Mouse (Mus musculus): ENCODE results near the gene Tmem184b. TPM values are rescaled to one million over a fixed set of nuclear protein-coding genes. Genes with fewer than 3 reads are reported as not detected.

Tmem184b gene
- polyA plus RNA-seq, 1 experiment from 2014 or later: 30.0 TPM

GRCm38 (mm10) chr15:79430461-79431000 lies 27.2 kb upstream of the Tmem184b start:
- DNase-seq (ENCODE audit: low spot score): no peak

DNA sequence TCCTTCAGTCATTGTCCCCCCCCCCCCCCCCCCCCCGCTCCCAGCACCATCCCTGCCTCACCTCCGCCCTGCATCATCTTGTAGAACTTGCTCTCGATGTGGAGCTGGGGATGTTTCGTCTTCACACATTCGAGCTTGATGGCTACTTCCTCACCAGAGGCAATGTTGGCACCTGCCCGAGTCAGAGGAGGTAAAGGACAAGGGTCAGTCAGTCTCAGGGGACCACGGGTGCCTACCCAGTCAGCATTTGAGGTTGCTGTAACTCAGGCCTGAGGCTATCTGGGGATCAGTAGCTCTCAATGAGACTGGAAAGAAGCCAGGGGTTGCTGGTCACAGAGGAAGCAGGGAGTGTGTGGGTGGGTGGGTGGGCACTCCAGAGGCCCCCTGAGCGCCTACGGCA lies 26.6 kb upstream of the Tmem184b start:
- DNase-seq (ENCODE audit: low spot score): no peak

- no peak for DNase-seq (ENCODE audit: low spot score)
Measured at GRCm38 (mm10) chr15:79429527-79429926, 26.2 kb upstream of the Tmem184b start.

- DNase-seq (ENCODE audit: low spot score): no peak
Measured at GRCm38 (mm10) chr15:79428616-79429015, 25.2 kb upstream of the Tmem184b start.

GRCm38 (mm10) chr15:79427516-79427915 lies 24.1 kb upstream of the Tmem184b start:
- DNase-seq (ENCODE audit: low spot score): no peak

DNA sequence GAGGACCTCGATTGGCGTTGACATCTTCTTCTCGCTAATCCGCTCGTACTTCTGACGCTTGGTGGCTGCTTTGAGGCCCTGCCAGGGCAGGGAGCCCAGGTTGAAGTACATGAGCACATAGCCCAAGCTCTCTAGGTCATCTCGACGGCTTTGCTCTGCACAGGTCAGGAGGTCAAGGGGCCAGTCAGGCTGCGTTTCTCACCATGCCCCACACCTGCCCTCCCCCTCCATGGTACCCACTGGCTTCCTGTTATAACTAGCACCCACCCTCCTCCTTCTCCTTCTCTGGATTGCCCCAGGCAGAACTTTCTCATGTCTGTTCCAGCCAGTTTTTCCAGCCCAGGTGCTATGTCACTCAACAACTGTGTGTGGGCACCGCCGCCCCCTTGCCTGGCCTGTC lies 22.1 kb upstream of the Tmem184b start:
- DNase-seq (ENCODE audit: low spot score): no peak

DNA sequence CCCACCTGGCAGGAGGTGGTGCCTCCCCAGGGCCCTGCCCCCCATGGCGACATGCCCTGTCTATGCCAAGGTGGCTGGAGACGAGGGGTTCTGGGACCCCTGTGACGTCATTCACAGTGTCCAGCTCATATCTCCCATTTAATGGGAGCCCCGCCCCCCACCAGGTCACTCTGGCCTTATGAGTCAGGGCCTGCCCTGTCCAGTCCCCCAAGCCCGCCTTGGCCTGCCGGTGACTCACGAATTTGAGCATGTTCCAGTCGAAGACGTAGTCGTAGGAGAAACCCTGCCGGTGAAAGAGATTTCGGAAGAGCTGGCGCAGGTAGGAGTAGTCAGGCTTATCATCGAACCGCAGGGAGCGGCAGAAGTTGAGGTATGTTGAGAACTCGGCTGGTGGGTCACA lies 21.2 kb upstream of the Tmem184b start:
- no peak for DNase-seq (ENCODE audit: low spot score)

DNA sequence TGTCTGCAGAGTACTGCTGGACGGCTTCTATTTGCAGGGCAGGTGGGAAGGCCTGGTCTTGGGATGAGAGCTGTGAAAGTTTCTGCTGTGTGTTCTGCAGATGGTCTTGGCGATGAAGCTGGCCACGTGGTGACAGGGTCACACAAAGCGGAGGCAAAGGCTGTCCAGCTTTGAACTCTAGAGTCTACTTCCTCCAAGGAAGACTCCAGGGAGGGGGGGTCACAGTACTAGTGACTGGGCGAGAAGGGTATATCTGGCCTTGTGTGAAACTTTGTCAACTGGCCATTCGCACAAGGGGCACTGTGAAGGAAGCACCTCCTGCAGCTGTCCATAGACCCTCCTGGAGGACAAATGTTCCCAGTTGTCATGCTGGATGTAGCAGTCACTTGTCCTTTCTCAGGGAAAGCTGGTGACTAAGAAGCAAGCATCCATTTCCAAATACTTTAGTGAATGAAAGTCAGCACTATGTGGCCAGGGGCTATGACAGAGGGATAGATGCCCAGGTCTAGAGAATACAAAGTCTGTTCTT lies 19.4 kb upstream of the Tmem184b start:
- no peak for DNase-seq (ENCODE audit: low spot score)

- DNase-seq (ENCODE audit: low spot score): no peak
Measured at GRCm38 (mm10) chr15:79418677-79419076, 15.3 kb upstream of the Tmem184b start.

GRCm38 (mm10) chr15:79418265-79418664 lies 14.9 kb upstream of the Tmem184b start:
- no peak for DNase-seq (ENCODE audit: low spot score)

GRCm38 (mm10) chr15:79417379-79417778 lies 14.0 kb upstream of the Tmem184b start:
- DNase-seq (ENCODE audit: low spot score): no peak

GRCm38 (mm10) chr15:79416460-79417085 lies 13.2 kb upstream of the Tmem184b start:
- no peak for DNase-seq (ENCODE audit: low spot score)

DNA sequence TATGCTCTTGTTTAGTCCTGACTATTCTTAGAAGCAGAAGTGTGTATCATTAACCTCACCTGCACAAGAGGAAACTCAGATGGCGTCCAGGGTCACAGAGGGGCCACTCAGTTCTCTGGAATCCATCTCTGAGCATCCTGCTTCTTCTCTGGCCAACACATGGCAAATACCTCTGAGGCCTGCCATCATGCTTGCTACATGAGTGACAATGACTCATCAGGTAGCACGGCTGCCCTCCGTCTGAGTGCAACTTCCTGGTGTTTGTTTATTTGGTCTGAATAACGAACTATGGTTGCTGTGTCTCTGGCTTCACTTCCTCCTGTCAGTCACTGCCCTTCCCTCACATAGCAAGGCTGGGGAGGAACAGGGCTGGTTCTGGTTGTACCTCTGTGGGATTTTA lies 11.1 kb upstream of the Tmem184b start:
- peak; percentile 39 for DNase-seq (ENCODE audit: low spot score)

- peak; percentile 30 for DNase-seq (ENCODE audit: low spot score)
Measured at GRCm38 (mm10) chr15:79413802-79414201, 10.4 kb upstream of the Tmem184b start.

DNA sequence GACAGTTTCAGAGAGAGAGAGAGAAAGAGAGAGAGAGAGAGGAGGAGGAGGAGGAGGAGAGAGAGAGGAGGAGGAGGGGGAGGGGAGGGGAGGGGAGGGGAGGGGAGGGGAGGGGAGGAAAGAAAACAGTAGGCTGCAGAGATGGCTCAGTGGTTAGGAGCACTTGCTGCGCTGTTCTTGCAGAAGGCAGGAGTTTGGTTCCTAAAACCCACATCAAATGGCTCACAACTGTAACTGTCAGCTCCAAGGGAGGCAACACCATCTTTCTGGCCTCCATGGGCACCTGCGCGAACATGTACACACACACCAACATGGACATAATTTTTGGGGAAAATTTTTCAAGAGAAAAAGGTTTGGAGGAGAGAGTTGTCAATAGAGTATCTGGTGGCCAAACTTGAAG lies 9.8 kb upstream of the Tmem184b start:
- peak; percentile 60 for DNase-seq (ENCODE audit: low spot score)

- DNase-seq (ENCODE audit: low spot score): peak; percentile 32
Measured at GRCm38 (mm10) chr15:79411363-79412065, 8.1 kb upstream of the Tmem184b start.

DNA sequence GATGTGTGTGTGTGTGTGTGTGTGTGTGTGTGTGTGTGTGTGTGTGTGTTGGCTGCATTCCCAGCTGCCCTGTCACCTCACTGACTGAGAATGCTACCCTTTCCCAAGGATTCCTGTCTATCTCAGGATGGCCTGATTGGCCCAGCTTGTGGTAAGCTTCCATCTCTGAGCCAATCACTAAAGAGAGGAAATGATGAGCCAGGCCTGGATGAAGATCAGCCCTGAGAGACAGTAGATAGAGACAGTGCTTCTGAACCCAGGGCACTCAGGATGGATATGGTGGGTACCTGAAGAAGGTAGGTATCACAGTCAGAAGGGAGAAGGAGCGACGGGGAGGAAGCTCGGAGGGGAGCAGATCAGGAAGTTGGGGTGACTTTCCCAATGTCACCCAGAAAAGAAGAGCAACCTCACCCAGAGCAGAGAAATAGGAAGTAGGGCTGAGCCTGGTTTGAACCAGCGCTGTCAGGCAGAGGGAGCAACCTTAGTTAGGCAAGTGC lies 5.8 kb upstream of the Tmem184b start:
- no peak for DNase-seq (ENCODE audit: low spot score)

- DNase-seq (ENCODE audit: low spot score): peak; percentile 73
Measured at GRCm38 (mm10) chr15:79406564-79406963, 3.2 kb upstream of the Tmem184b start.

DNA sequence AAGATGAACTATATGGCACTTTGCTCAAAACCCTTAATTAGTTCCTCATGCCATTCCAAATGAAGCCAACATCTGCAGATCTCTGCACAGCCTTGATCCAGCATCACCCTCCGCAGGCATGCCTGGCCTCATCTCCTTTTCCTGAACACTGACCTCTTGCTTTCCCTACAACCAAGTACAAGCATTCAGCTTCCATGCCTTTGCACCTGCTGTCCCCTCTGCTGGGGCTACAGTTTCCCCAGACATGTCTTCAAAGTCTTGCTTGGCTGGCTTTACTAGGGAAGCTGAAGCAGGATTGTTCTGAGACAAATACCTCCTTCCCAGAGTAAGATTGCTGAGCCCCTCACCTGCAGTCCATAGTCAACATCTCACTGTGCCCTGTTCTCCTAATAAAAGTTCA lies 908 bp upstream of the Tmem184b start:
- DNase-seq (ENCODE audit: low spot score): no peak

- DNase-seq (ENCODE audit: low spot score): no peak
Measured at GRCm38 (mm10) chr15:79403763-79404210, 418 bp upstream of the Tmem184b start.

DNA sequence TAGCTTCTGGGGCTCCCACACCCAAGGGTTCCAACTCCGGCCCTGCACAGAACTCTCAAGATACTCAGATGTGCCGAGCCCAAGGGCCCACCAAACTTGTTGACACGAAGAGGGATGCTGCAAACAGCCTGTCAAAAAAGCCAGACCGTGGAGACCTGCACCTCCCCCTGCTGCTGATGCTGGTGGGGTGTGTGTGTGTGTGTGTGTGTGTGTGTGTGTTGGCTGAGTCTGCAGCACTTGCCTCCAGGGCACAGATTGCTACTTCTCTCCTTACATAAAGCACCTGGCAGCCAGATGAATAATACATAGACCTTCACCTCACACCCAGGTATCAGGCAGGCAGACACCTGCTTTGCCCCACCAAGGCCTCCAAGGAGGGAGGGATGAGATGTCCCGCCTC lies 1.2 kb downstream of the Tmem184b start:
- no peak for DNase-seq (ENCODE audit: low spot score)

DNA sequence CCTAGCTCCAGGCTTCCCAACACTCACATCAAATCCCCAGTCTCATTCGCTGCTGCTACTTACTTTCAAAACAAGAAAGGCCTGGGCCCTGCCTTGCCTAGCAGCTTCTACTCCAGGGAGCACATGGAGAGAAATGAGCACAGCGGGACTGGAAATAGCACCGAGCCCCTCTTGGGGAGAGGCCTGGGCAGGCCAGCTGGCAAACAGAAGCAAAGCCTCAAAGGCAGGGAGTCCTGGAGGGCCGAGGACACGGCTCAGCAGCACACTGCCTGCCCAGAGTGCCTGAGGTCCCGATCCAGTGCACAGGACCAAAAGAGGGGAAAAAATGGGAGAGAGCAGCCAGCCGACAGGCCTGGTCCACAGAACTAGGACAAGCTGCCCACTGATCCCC lies 2.4 kb downstream of the Tmem184b start:
- no peak for DNase-seq (ENCODE audit: low spot score)
